Mouse (Mus musculus): ENCODE measurements at regions not wholly inside any gene's neighbourhood (a gene's known extent, or its start where the extent isn't known, plus 50 kb on each side); places are given as distances from the start of the nearest gene placed in this dataset.

DNA sequence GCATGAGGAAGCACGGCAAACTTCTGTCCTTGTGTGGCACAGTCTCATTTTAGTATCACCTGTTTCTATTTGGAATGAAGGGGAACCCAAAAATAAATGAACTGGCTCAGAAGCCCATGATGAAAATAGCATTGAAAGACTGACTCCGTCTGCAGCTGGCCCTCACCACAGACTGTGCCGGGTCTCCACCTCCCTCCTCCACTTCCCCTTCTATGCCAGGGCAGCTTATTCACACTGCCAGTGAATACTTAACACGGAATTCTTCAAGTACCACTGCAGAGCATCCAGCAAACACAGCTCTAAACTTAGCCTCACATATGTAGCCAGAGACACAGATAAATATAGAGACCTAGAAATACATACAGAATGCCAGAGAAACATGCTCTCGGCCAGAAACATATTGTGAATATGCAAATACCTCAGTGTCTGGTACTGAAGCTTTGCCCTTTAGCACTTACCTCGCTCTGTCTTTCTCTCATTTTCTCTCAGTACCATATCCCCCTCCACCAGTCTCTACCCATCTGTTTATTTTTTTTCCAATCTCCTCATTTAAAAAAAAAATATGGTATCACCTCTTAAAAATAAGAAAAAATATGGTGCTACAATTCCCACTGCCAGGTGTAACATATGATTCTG lies 311.8 kb downstream of the Olfr1505 start:
- TF ChIP-seq GATA1 (IDR thresholded peaks at IDR 0.05; ENCODE audit: borderline replicate concordance, low read length) (no peak), FLI1 (IDR thresholded peaks at IDR 0.05; ENCODE audit: low read length) (no peak)

Measured in megakaryocyte, embryonic 14.5 days (primary cell).